Mouse (Mus musculus) layer of hippocampus, postnatal 36 days (tissue): ENCODE data around the gene Mertk. TPM values are rescaled to one million over a fixed set of nuclear protein-coding genes. Genes with fewer than 3 reads are reported as not detected.
"Not testable (repeated sequence)": the region's sequence is repeated elsewhere in the genome, so short reads cannot be mapped to it uniquely, and the experiment has no call there.

Experiments
- DNase-seq, 2 experiments: peaks; one replicate each; pipeline ENCODE4 v3.0.0; 2022
- total RNA-seq, 2 experiments: library from RNA; stranded (reverse); gene quantifications; 2 replicates each; pipeline ENCODE4 v1.2.3; 2021

Gene Mertk
- 10 to 100 TPM; 26.2 to 44.1 TPM for total RNA-seq

DNA sequence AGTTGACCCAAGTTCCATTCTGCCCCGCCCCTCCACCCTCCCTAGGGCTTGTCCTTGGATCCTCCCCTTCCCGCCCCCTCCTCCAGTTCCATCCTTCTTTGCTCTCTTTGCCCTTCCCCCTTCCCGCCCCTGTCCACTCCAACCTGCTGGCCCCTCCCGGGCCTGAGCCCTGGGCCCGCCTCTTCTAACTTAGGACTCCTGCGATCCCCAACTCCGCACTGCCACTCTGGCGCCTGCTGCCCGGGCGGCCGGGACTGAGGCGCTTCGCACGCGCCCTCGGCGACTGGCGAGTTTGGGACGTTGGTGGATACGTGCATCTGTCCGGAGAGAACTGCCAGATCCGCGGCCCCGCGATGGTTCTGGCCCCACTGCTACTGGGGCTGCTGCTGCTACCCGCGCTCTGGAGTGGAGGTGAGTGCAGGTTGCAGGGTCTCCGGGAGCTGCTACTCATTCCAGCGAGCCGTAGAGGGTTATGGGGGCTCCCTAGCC is at the start of gene Mertk:
Mertk (plus strand) TSS at position 264 of the 489 bp plus-strand sequence.
- peak; percentile 71 to 77 for DNase-seq

DNA sequence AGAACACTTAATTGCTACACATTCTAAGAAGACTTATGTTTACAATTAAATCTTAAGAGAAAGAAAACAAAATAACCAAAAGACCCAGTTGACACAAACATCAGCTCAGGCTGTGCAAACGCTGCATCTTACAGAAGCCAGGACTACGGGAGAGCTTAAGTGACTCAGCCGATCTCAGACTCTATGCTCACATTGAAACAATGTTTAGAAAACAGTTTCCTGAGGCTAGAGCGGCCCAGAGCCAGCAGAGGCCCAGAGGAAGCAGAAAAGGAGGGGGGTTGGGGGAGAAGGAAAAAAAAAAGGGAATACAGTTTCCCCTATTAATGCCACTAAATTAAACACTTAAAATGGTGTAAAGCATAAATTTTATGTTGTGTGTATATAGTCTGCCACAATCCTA is 18.1 kb upstream of the Mertk start:
- DNase-seq, result no peak

DNA sequence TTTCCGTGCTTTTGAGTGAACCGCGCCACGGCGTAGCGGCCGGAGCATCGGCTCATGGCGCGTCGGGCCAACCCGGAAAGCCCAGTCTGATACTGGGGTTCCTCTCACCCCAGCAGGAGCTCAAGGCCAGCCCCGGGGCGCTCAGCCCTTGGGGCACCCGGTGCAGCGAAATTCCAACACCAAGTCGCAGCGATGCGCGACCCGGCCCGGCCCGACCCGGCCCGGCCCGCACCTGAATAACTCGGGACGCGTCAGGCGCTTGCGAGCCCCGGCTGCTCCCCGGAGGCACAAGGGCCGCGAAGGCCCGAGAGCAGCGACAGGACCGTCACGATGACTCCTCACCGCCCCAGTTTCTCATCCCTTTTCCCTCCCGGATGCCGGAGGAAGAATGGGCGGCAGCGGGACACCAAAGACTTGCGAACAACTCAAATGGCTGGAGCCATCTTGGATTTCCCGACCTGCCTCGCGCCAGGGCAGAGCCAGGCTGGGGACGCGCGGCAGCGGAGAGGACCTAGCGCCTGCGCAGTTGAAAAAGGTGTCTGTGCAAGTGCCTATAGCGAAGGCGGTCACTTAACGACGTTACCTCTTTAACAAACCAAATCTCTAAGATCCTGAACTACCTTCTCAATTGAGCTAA is 11.7 kb upstream of the Mertk start, which contains the start of gene Anapc1:
Anapc1 (minus strand) TSS at position 471 of the 637 bp plus-strand sequence.
- peak; percentile 86 to 87 for DNase-seq

DNA sequence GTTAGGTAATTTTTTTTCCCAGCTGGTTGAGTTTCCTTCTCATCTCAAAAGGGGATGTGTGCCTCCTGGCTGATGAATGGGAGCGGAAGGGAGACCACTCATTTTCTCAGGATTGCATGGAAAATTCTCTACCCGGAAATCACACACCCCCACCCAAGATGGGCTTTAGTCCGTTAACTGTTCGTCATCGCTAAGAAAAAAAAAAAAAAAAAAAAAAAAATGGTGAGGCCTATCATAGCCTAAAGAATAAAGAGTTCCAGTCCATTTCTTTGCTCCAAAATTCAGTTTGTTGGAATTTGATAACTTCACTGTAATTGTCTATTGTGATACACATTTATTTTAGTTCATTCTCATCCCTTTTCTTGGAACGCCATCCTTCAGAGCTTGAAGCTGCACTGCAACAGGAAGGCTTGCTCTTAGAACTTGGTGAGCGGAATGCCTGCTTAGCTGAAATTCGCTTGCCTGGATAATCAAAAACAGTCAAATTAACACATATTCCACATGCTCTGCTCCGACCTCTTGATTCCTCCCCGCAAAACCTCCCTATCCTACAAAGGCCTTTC is 11.1 kb upstream of the Mertk start:
- DNase-seq, result no peak

DNA sequence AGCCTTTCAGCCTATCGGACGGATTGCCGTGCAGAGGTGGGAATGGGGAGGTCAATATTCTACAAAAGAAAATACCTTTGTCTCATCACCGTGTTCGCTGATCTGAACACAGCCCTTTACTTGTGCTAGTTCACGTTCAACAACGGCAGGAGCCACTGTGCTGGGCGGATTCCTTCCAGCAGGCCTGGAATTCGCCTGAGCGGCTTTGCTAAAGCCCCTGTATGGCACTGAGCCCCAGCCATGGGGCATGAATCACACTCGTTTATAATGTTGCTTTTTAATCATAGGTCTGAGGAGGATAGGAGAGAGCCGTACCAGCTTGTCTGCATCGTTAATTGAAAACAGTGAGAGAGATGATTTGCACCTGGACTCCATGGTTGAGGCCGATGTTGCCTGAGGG is 6.4 kb upstream of the Mertk start:
- no peak for DNase-seq

DNA sequence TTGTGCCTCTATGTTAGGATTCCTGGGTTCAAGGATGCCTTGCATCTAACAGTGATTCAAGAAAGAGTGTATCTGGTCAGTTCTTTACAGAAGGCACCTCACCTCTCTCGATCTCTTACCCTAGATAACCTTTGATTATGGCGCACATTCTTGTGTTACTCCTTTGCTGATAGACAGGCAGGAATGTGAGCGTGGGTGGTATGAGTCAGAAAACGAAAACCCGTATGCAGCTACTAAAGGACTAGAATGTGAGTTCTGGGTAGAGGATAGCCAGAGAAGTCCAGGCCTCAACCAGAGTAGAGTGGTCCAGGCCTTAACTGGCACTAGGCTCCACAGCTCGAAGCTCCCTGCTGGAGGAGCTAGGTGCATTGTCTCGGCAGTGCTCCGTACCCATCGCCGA is 6.0 kb upstream of the Mertk start:
- no peak for DNase-seq

DNA sequence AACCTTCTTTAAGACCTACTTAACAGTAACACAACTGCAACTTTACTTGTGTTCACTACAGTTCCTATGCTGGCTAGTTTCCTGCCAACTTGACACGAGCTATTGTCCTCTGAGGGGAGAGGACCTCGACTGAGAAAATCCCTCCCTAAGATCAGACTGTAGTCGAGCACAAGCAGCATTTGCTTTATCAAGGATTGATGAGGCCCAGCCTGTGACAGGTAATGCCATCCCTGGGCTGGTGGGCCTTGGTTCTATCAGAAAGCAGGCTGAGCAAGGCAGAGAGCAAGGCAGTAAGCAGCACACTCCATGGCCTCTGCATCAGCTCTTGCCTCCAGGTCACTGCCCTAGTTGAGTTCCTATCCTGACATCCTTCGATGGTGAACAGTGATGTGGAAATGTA is 5.5 kb upstream of the Mertk start:
- no peak for DNase-seq

DNA sequence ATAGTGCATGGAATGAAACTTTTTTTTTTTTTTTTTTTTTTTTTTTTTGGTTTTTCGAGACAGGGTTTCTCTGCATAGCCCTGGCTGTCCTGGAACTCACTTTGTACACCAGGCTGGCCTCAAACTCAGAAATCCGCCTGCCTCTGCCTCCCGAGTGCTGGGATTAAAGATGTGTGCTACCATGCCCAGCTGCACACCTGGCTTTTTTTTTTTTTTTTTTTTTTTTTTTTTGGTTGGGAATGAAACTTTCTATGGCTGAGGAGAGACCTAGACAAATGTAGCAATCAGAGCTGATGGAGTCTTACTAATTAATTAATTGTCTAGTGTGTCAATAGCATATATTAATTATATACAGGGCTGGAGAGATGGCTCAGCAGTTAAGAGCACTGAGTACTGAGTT is 4.9 kb upstream of the Mertk start:
- not testable (repeated sequence) for DNase-seq

DNA sequence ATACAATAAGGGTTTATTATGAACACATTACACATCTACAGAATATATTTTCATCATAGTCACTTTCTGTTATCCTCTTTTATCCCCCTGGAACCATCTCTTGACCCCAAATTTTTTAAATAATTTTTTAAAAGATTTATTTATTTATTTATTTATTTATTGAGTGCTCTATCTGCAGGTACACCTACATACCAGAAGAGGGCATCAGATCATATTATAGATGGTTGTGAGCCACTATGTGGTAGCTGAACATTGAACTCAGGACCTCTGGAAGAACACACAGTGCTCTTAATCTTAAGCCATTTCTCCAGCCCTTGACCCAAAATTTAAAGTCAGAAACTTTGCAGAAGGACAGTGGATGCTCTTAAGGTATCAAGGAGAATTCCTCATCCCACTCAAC is 4.2 kb upstream of the Mertk start:
- DNase-seq, result no peak

DNA sequence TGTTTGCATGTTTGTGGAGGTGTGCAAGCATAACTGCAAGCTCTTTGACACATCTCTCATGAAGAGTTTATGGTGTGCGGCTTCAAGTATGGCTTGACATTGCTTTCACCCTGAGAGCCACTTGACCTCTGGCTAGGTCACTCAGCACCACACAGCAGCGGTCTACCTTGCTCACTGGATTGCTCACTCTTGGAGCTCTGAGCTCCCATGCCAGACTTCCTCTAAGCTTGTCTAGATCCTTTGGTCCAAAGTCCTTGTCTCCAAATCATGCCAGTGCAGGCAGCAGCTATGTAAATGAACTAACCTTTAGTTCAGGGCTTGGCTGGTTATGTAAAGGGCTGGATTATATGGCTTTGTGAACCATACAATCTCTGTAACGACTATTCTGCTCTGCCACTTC is 2.3 kb upstream of the Mertk start:
- no peak for DNase-seq

DNA sequence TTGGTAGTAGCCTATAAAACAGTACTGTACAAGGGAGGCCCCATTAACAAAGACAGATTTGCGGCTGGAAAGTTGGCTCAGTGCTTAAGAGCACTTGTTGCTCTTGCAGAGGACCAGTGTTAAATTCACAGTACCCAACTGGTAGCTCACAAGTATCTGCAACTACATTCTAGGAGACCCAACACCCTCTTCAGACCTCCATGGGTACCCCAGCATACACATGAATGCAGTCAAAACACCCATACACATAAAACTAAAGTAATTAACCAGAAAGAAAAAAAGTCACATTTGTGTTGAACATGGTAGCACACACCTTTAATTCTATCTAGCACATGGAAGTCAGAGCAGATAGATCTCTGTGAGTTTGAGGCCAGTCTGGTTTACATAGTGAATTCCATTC is 1.7 kb upstream of the Mertk start:
- DNase-seq, result no peak

DNA sequence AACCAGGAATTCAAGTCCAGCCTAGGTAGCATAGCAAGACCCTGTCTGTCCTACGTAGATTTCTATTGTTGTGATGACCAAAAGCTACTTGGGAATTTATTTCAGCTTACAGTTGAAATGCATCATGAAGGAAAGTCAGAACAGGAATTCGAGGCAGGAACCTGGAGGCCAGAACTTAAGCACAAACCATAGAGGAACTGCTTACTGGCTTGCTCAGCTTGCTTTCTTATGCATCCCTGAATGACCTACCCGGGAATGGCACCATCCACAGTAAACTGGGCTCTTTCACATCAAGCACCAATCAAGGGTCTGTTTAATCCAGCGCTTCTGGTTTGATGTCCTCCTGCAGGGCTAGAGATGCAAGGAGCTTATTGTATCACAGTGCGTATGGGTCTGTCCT is 1.2 kb upstream of the Mertk start:
- no peak for DNase-seq

DNA sequence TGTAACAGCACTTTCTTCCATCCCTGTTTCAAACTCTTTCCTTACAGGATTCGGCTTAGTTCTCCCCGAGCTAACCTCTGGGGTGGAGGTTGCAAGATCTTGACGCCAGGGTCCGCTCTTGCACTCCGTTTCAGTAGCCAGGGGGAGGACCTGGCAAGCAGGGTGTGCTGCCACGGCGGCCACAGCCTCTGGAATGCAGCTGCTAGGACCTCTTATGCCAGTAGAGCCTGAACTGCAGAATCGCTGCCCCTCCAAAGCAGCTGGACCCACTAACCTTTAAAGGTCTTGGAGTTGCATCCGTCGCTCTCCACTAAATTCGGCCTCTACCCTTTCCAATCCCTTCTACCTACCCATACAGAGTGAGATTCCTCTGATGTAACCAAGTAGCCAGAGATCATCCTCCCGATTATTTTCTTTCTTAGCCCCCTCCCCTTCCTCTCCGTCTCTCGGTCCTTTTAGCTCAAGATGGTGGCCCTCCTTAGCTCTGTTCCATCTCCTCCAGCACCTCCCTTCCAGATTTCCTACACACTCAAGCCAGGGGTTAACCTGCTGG is 540 bp upstream of the Mertk start:
- DNase-seq, result peak; percentile 76 to 78

DNA sequence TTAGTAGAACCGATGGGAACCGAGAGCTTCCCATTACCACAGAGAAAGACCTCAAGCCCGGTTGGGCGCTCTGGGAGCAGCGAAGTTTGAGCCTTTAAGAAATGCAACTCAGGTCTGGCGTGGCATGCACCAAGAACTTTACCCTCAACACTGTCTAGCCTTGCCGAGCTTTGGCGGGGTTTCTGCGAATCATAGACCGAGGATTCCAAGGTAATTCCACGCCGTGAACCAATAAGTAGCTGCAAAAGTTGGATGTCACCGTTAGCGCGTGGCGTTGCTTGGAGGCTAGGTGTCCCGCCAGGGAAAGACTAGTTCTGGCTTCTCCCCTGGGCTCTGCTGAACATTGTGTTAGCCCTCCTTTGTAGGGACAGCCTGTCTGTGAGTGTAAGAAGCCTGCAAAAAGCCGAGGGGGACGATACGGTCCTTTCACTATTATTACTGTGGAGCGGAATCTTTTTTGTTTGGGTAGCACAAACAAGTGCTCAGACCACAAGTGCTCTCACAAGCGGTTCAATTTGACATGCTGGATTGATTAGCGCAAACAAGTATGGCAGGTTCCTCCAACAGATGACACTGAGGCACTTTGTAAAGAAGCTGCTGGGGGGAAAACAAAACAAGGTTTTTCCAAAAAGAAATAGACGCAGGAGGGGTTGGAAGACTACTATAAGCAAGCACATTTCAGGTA is 587 bp downstream of the Mertk start:
- DNase-seq, result no peak

DNA sequence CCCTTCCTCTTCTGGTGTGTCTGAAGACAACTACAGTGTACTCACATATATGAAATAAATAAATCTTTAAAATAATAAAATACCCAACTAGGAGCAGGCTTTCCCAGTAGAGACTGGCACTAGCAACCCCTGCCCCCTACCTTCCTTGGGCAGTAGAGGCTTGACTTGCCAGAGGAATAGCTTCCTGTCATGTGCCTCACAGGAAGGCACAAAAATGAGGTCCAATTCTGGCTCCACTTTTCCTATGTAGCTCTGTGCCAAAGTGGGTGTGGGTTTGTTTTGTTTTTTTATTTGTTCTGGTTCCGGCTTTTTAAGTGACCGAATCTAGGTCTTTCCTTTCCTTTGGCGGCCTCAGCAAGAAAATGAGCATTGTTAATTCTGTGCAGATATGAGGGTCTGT is 5.7 kb downstream of the Mertk start:
- peak in 1 of 2 experiments; percentile 8 for DNase-seq

DNA sequence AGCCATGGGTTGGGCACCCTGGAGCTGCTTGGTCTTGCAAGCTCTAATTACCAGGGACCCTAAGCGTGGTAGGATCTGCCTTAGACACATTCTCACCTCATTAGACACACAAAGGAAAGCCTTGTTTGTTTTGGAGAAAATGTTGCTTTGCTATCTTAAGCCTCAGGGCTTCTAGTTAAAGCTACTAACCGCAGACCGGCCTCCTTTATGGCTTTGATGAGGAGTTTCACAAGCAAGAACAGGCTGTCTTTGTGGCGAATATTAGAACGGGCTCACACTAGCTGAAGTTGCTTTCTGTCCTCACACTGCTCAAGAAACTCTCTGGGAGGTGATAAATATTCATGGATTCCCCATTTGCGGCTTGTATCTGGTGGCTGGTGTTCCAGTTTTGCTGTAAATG is 10.5 kb downstream of the Mertk start:
- DNase-seq, result peak; percentile 11 to 14

DNA sequence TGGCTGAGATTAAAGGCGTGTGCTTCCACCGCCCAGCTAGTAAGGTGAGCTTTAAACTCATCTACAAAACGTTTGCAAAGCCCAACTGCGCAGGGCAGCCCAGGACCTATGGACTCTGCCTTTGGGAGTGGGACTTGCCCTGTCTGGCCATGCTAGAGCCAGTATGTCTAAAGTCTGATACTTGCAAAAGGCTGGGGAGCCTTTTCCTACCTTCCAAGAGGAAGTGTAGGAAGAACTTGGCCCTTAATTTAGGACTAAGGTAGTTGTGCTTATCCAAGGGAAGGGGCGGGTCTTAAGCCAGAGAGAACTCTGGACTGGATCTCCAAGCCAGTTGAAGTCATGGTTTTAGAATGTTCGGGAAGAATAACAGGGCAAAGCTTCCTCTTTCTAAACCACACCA is 11.9 kb downstream of the Mertk start:
- DNase-seq, result no peak

DNA sequence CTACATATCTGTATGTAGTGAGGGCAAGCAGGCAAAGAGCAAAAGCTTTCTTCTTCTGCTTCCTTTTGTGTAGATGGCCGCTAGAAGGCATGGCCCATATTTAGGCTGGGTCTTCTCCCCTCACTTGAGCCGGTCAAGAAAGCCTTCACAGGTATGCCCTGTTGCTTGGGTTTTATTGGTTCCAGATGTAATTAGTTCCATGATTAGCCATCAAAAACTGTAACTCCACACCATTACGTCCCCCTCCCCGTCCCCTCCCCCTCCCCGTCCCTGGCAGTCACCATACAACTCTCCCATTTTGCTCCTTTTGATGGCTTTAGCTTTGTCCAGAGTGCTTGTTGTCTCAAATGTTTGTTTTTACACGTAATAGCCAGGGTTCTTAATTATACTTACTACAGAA is 14.2 kb downstream of the Mertk start:
- DNase-seq, result no peak

DNA sequence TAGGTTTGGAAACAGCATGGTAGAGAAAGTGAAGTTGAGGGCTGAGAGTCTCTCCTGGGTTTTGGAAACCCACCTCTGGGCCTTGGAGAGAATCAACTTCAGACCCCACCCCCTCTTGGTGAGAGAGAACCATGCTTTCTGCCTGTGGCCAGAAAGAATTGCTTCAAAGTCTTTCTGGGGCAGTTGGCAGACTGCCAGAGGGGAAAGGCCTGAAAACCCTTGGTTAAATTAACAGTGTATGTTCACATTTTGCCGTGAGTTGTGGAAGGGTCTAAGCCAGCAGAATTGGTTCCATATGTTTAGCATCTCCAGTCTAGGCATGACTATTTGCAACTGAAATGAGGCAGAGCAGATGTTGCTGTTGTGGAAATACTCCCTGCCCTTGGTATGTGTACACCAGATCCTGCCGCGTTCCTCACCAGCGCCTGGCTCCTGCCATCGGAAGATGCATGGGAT is 14.8 kb downstream of the Mertk start:
- DNase-seq, result no peak

DNA sequence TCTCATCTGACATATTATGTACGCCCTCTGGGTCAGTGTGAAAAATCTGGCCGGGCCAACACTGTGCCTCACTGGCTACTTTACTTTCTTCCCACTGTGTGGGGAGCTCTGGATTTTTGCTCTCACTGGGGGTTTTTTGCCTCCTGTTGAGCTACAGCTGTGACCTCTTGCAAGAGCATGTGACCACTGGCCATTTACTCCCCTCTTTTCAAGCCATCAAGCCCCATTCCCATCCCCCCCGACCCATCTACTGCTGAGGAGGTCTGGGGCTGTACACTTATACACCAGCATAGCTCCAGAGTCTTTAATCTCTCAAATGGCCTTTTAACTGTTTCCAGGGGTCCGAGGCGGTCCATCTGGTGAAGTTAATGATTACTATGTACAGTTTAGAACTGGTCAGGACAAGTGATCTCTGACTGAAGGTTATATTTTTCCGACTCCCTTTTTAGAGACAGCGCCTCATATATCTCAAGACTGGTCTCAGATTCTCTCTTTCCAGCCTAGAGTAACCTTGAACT is 16.0 kb downstream of the Mertk start:
- DNase-seq, result no peak

DNA sequence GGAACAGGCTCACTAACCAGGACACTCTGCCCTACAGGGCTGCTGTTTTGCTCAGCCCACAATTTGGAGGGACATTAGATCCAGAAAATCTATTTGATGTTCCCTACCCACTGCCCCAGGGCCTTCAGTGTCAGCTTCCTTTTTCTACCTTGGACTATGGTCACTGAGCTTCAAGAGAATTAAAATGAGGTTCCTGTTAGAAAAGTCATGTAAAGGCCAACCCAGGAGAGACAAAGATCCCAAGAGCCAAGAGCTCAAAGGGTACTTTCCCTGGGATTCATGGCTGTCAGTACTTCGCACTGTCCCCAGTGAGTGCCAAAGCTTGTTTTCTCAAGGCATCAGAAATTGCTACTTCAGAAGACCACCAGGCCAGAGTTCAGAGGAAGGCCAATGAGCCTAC is 17.2 kb downstream of the Mertk start:
- no peak for DNase-seq

DNA sequence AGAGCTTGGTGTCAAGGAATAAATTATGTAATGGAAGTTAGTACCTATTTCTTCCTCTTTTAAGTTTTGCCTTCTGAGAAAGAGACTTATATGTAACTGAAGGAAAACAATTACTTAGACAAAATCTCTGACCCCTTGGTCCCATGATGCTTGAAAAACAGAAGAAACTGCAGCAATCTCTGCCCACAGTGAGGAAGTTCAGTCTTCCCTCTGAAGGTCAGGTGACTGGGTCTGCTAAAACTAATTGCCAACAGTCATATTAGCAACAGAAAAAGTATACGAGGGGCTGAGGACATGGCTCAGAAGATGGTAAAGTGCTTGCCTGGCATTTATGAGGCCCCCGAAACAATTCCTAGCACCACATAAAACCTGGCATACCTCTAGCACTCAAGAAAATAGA is 20.6 kb downstream of the Mertk start:
- DNase-seq, result no peak

DNA sequence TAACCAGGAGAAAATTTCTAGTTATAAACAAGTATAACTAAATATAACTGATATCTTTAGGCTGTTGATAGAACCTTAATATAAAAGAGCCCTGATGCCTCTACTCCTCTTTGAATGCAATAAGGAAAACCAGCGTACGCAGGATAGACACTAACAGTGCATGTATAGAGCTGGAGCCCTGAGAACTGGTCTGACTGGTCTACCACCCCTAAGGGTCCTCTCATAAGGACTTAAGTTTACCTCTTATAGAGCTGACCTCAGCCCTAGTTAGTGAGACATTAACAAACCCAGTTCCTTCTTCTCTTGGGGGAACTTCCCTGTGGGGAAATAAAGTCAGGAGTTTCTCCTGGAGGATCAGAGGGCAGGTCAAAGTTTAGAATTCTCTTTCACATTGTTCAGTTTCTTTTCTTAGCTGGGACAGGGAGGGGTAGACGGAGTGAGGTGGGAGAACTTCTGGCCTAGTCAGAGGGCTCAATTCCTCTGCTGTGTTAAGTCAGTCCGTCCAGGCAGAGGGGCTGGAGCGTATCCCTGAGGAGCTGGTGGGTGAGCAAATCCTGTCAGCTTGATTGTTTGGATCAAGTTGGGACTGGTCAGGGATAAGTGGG is 23.5 kb downstream of the Mertk start:
- no peak for DNase-seq
